Mouse (Mus musculus) monocyte, adult 59 days (primary cell): ENCODE data around the gene Olfr533. TPM values are rescaled to one million over a fixed set of nuclear protein-coding genes. Genes with fewer than 3 reads are reported as not detected.

Experiments
- total RNA-seq, 2 experiments: library from RNA; stranded (reverse); gene quantifications; one replicate each; pipeline ENCODE4 v1.2.4; 2023

The Olfr533 gene
- not detected for total RNA-seq

GRCm38 (mm10) chr7:140463070-140463469 is at the start of gene Olfr533:
Olfr533 (plus strand) TSS chr7:140463370.

GRCm38 (mm10) chr7:140421539-140421938 is 41.6 kb upstream of the Olfr533 start, which contains the start of gene Olfr532:
Olfr532 (minus strand) TSS chr7:140421639.

GRCm38 (mm10) chr7:140483916-140484315 is 20.7 kb downstream of the Olfr533 start, which contains the start of gene Olfr535:
Olfr535 (plus strand) TSS chr7:140484216.

GRCm38 (mm10) chr7:140507346-140508021 is 44.3 kb downstream of the Olfr533 start, which contains the start of gene Olfr536:
Olfr536 (minus strand) TSS chr7:140507396.

Other genes with a start within 250 kb of the Olfr533 start
- gene Cd163l1, start 245.1 kb upstream of the Olfr533 start, total RNA-seq: 1 to 10 TPM in 1 of 2 experiments, under 1 TPM in 1; 0.82 to 1.3 TPM
- 1 to 10 TPM; 4.5 to 5.0 TPM for gene 5830411N06Rik, start 216.1 kb upstream of the Olfr533 start, total RNA-seq
- not detected for gene Olfr525, start 142.5 kb upstream of the Olfr533 start, total RNA-seq
- gene Olfr527, start 129.4 kb upstream of the Olfr533 start, total RNA-seq: not detected
- not detected for gene Olfr60, start 101.7 kb upstream of the Olfr533 start, total RNA-seq
- not detected for gene Olfr530, start 87.0 kb upstream of the Olfr533 start, total RNA-seq
- not detected for gene Olfr531, start 60.5 kb upstream of the Olfr533 start, total RNA-seq
- not detected for gene Olfr532, start 41.7 kb upstream of the Olfr533 start, total RNA-seq
- gene Olfr535, start 20.8 kb downstream of the Olfr533 start, total RNA-seq: not detected
- not detected for gene Olfr536, start 44.0 kb downstream of the Olfr533 start, total RNA-seq
- not detected for gene Olfr538, start 104.5 kb downstream of the Olfr533 start, total RNA-seq
- gene Olfr46, start 137.9 kb downstream of the Olfr533 start, total RNA-seq: not detected
- not detected for gene Olfr61, start 165.6 kb downstream of the Olfr533 start, total RNA-seq
- not detected for gene Olfr53, start 183.1 kb downstream of the Olfr533 start, total RNA-seq
- not detected for gene Olfr539, start 196.6 kb downstream of the Olfr533 start, total RNA-seq
- not detected for gene Olfr45, start 218.6 kb downstream of the Olfr533 start, total RNA-seq
- not detected for gene Olfr541, start 233.9 kb downstream of the Olfr533 start, total RNA-seq